Mouse (Mus musculus) layer of hippocampus, adult 11-12 months (tissue): ENCODE measurements at regions not wholly inside any gene's neighbourhood (a gene's known extent, or its start where the extent isn't known, plus 50 kb on each side); places are given as distances from the start of the nearest gene placed in this dataset.

Experiments
- DNase-seq: peaks from one replicate; pipeline ENCODE4 v3.0.0; 2022; ENCODE audit warnings: low spot score

DNA sequence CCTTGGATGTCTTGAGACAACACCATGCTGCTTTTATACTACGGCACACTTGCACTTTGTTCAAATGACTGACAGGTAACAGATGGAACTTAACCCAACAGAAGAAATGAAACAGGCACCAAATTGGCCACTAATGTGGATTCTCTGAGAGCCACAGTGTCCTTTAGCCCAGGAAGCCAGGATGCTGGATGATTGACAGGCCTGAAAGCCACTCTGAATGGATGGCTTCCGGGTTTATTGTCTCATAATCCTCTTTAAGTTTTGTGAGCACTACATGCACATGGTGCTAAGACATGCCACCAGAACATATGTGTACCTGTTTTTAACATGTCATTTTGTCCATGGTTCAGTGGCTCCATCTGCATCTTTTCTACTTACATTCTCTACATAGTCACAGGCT lies 152.7 kb downstream of the Drd1 start:
- no peak for DNase-seq

DNA sequence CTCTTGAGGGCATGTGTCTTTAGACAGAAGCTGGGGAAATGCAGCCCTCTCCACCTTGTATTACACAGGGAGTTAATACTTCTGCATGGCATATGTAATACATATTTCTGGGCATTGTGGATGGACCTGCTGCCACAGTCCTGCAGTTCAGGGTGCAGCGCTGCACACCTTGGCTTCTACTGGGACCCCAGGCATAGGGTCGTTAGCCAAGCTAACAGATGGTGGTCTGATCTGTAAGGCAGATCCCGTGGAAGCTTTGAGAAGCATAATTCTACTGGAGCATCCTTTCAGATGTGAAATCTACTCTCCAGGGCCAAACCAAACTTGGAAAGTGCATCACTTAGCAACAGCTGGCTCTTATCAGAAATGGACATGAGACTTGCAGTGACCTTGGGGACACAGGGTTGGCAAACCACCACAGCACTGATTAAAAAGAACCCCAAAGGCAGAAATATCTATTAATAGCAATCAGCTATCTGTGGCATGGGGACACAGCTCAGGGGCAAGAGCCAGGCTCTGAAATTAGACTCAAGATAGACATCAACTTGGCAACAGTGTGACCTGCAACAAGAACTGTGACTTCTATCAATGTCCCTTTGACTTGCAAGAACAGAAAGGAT lies 155.0 kb downstream of the Drd1 start:
- DNase-seq, result no peak

DNA sequence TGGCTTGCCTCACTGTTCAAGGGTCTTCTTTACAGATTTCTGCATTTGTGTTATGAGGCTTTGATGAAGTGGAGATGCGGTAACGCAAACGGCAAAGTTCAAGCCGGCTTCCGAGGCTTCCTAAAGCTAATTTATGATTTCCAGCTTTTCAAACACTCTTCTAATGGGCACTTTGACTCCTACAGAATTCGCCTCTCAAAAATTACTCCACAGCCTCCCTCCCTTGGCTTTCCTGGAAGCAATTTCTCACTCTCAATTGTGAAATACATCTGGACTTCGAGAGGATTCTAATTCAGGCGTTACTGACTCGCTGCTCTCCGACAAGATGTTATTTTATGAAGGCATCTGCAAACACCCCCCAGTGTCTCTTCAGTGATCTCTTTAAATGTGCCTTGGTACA lies 157.2 kb downstream of the Drd1 start:
- no peak for DNase-seq

DNA sequence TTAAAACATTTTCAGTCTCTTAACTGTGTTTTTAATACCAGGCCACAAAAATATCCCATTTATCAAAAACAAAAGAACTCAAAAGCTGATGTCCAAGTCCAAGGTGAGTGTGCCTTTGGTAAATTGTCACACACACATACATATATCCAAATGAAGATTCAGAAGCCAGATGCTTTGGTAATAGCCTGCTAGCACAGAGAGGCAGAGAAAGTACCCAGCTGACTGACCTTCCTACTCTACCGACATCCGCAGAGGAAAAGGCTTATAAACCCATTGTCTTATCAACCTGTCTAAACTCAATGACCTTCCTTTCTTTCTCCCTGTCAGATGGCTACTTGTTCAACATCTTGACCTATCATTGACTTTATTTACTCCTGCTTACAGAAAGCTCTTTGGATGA lies 158.3 kb downstream of the Drd1 start:
- DNase-seq, result no peak

DNA sequence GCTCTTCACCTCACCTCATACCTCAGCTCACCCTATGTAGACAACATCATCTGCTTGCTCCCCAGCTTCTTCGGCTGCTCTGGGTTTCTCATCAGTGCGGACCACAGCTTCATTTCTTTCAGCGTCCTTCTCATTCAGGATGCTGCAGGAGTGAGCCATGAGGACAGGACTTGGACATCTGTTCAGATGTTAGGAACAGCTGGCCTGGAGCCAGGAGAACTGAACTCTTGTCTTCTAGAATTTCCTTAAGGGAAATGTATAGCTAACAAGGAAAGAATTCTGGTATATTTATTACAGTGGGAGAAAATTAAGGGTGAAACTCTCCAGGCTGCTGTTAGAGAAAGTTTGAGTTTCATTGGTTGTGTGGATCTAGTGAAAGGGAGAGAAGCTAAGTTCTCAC lies 167.1 kb downstream of the Drd1 start:
- no peak for DNase-seq

DNA sequence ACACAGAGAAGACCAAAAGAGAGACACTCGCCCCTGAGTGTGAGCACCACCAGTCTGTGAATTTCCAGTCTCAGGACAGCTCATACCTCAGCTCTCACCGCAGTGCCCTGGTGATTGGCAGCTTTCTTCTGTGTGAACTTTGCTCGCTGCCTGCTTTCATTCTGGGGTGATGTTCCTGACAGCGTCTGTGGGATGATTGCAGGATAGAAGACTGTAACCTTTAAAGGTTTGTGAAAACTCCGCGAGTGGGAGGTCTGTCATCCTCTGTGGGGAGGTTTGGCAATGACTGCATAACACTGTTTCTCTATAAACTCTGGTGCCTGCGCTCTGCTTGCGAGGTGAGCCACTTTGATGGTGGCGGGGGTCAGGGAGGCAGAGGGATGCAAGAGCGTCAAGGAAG lies 169.7 kb downstream of the Drd1 start:
- no peak for DNase-seq

DNA sequence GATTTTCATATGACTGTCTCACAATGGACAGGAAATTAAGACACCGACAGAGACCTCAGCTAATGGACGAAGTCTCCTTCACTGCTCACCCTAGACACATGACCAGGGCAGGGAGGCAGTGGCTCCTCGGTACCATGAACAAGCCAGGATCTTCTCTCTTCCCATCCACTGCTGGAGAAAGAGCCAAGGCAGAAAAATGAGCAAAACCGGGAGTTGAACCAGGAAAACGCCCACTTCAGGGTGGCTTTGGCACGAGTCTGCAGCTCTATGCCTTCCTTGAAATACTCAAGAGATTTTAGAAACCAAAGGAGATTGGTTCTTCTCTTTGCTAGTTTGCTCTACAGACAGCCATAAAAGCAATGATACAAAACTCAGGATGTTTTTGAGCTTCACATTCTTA lies 172.3 kb downstream of the Drd1 start:
- DNase-seq, result no peak

DNA sequence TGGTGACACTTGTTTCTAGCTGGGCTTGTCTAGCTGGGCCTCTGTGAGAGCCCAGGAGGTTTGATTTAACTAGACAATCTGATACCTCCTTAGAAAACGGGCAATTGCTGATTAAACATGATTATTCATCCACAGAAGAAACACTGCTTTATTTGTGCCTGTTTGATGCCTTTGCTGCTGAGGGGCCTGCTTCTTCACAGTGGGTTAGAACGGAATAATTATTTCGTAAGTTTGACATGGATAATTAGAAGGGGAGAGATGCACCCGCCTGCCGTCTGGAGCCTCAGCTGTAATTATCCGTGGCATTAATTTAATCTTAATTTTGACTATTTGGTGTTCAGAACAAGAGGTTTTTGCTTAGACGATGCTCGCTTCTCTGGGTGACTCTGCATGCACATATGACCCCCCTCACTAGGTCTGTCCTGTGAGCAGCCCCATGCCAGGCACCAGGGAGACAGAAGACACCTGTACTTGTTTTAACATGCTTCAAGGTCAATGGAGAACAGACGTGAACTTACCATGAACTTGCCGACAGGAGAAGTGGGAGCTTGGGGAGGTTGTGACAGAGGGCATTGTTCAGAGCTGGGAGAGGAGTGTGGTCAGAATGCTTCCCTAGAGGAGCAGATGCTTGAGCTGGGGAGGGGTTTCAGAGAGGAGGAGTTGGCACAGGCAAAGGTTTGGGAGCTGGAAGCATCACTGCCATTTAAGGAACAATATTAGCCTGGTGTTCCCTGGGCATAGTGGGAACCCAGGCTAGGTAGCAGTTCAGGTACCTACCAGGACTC lies 174.8 kb downstream of the Drd1 start:
- DNase-seq, result no peak

DNA sequence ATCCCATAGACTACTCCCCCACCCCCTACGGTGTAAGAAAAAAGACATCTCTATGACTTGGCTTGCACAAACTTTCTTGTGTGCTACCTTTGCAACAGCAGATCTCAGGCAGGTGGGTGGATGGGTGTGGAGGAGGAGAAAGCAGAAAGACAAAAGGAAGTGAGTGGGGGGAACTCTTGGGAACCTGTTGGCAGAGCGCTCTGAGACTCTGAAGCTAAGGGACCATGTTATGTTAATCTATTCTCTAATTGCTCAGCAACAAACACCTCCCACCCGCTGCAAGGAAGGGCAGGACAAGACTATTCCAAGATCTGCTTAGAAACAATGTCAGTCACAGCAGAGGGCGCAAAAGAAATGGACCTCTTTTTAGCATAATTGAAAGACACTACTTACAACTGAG lies 180.0 kb downstream of the Drd1 start:
- no peak for DNase-seq

DNA sequence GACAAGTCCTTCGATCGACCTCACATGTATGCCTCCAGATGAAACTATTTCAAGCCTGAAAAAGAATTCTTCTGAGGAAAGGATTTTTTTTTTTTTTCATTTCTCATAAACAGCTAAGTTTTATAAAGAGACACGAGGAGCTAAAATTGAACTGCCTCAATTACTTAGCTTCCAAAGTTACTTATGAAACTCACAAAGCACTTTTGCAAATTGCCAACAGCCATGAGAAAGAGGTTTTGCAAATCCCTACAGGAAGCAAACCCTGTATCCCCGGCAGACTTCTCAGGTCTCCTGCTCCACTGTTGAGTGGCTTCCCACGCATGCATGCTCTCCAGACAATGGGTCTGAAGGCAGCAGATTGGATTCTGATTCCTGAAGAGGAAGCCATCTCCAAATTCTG lies 190.2 kb downstream of the Drd1 start:
- DNase-seq, result no peak

DNA sequence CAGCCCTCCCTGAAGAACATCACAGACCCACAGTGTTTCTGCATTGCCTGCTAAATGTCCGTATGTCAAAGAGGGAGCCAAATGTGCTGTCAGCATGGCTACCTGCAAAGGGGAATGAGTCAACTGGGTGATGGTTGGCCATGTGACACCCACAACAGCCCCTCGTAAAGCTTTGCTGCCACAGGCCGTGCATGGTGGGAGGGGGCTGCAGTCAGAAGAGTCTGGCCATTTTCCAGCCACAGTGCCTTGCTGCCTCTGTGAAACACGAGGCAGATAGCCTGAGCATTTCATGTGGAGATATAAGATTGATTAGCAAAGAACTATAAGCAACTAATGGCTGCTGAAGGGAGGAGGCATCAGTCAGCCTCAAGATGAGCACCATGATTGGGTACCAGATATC lies 193.2 kb downstream of the Drd1 start:
- peak; percentile 14 for DNase-seq

DNA sequence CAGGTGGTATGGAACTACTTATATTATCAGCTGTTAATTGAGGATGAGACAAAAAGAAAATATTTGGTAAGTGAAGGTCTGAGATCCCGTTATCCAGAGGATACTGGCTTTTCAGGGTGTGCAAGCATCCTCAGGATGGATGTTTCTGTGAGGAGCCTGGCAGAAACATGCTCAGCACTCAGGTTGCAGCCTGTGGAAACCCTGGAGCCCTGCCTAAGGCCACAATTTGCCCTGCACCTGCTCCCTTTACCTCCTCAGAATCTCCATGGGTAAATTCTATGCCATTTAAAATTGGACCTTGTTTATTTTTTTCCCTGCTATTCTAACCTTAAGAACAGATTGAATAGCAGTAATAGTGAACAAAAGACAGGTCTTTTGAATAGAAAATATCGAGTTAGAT lies 201.3 kb downstream of the Drd1 start:
- no peak for DNase-seq

DNA sequence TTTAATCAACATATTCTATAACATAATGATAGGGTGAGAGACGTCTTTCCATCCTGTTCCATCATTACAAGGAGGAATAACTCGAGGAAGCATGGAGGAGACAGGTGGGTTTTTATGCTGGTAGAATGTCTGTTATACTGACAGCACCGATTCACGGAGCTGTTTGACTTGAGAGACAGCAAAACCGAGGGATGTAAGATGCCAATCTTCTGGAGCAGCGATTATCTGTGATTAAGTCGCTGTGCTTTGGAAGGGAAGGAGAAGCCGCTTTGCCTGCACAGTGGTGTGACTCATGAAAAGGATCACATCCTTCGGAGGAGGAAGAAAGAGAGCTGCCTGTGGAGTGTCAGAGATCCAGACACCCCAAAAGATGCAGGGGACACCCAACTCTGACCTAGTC lies 205.4 kb downstream of the Drd1 start:
- DNase-seq, result no peak

DNA sequence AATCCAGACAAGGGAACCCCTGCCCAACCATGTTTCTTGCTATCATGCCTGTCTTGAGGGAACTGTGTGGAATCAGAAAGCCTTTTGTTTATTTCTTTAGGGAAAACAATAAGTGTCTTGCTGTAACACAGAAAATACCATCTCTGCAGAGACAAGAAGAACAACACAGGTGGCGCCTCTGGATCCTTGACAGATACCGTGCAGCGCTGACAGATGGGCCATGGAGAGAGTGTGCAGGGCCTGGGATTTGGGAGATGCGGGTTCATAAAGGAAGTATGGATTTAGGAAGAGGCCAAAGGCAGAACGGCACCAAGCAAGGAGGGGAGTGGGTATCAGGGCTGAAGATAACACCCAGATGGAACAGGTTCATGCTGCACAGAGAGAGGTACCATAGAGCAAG lies 209.3 kb downstream of the Drd1 start:
- no peak for DNase-seq

DNA sequence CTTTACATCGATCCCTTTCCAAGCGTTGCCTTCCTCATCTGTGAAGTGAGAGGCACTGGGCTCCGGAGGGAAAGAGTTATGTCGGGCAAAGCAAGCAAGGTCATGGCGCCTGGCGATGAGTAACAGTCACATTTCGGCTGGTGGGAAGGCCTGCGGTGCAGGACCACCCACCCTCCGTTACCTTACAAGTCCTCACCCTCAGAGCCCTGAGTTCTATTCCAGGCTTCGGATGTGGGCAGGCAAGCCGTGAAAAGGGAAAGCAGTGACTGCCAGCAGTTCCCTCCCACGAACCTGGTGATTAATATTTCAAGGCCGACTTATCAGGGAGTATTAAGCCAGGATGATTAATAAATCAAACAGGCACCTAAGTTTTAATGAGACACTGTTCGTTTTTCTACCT lies 209.7 kb downstream of the Drd1 start:
- DNase-seq, result peak; percentile 39

DNA sequence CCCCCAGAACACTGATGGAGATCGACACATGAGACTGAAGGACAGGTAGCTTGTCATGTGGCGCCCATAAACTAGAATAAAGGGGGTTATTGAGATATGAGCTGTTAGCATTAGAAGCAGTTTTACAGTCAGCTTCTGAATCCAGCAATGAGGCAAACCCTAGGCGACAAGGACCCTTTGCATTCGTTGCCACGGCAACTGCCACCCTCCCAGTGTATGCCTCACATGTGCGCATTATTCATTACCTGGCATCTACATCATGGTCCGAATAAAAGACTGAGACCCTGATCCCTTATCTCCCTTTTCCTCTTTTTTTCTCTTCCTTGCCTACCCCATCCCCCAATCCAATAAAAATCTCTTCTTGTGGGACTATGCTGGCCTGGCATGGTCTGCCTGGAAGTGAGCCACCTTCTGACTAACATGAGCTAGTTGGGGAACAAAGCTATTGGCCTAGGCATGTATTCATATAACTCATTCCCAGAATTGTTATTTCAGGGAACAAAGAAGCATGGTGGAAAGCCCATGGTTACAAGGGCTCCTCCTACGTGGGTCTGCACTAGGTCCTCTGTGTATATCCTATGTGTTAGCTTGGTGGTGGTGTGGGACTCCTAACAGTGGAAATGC lies 229.4 kb downstream of the Drd1 start:
- DNase-seq, result no peak

DNA sequence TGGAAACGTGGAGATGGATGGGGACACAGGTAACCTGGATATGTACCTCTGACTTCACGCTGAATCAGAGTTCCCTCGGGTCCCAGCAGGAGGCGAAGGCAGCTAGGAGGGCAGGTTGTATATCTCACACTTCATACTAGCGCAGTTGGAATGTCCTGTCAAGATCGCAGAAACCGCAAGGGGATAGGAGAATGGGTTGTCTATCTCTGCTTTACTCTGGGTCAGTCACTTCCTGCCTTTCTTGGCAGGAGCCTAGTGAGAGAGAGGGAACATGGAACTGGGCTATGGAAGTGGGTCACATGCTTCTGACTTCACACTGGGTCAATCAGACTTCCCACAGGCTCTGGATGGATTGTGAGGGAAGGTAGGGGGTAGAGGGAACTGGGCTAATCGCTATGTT lies 233.4 kb downstream of the Drd1 start:
- DNase-seq, result no peak

DNA sequence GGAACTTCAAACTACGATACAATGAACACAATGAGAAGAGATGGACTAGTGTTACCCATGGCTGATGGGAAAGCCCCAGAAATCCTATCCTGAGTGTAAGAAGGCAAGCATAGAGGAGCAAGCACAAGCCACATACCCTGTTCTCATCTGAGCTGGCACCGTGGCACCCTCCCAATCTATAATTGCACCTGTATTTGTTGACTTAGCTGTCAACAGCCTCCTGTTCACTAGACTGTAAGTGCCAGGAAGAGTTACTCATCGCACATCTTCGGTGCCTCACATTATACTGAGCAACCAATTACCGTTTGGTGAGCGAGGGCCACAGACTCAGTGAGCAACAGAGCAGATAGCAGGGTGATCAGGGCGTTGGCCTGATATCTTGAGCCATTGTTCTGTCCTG lies 239.9 kb downstream of the Drd1 start:
- DNase-seq, result peak; percentile 16

DNA sequence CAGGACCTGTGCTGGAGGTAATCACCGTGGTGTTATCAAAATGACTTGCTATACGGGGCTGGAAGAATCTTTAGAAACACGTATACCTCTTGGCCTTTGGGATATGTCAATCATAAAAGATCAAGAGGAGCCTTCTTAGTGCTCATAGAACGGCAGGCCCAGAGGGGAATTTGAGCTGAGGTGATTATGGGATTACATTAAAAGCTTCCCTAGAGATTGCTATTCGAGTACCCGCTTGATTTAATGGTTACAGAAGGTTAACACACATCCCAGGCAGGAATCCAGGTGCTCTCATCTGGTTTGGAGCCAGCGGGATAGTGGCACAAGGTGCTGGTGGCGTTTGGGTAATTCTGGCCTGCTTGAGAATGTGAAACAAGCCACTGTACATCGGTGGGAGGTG lies 241.4 kb downstream of the Drd1 start:
- no peak for DNase-seq

DNA sequence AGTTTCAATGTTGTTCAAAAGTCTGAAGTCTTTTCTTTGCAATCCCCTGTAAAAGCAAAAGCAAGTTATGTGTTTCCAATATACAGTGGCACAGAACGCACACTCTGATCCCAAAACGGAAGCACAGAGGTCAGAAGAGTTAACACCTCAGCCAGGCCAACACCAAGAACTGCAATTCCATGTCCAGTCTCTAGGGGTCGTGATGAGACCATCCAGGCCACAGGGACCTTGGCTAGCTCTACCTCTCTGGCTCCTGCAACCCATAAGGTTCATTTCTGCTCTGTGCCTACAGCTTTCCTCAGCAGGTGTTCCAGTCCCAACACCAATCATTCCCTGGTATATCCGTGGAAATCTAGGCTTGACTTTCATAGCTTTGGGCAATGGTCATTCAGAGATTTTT lies 243.6 kb downstream of the Drd1 start:
- DNase-seq, result peak; percentile 51

DNA sequence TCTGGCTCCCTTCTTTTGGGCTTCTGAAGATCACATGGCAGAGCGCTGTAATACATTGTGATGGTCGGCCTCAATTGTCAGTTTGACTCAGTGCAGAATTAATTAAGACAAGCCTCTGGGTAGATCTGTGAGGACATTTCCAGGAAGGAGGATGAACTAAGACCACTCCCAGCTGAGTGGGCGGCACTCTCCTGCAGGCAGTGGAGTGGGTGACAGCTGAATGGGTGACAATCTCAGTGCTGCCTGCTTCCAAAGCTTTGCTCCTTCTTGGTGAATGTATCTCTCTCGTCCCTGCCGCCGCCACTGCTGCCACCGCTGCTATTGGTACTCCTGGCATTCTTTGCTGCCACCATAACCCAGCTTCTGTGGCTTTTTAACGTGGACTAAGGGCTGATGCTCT lies 244.4 kb downstream of the Drd1 start:
- DNase-seq, result no peak

DNA sequence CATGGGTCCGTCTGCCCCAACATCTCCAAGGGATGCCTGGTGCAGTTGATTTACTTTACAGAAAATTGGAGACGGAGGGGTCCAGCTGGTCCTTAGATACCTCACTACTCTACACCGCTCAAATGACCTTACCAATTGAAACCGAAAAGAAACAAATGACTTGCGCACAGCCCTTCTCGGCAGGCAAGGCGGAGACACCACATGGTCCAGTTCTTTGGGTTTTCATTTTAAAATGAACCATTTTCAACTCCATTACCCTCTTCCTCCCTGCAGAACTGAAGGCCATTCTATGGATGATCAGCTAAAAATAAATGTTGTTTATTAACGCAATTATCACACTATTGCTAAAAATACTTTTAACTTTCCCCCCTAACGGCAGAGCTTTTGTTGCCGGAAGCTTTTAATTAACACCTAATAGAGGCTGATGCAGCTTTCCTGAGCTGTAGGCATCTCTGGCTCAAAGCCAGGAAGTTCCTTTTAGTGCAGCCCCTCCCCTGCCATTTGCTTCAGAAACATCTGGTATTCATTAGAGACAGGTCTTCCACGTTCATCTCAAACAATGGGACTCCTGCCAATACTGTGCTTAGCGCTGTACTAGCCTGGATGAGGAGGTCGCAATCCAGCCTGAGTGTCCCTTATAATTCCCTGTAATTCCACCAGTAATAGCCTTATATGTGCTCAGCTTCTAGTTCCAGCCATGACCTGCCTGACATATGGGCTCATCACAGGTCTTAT lies 247.5 kb downstream of the Drd1 start:
- DNase-seq, result no peak

DNA sequence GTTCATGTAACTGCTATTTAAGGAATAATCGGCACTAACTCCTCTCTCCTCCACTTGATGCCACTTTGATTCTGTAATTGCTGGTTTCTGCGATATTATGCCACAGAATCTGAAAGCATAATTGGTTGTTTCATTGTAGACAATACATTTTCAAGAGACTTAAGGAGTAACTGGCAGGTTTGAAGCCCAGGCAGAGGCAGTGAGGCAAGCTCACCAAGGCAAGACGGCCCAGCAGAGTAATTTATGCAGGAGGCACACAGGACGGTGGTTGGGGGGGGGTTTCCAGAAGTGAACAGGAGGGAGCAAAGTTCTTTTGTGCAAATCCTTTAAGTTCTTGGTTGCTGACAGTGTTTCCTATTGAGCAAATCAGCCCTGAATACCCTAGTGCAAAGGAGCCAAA lies 249.6 kb downstream of the Drd1 start:
- no peak for DNase-seq
